12 mouse cellular contexts compared by ENCODE assay signal in the genomic region with DNA sequence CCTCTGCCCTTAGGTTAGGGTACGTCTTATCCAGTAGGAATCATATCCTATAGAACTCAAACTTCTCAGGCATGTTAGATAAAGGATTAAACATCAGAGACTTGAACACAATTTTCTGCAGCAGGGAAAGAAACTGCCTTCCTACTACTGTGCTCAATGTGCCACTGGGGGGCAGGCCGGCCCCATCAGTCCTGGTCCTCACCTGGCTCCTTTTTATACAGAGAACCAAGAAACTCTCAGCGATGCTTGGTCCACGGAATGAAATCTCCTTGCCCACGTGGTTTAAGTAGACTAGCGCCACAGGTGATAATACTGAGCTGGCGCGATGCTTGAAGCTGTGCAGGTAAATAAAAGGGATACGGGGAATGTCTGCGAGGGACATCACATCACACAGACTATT. TPM values are rescaled to one million over a fixed set of nuclear protein-coding genes. Genes with fewer than 3 reads are reported as not detected.
DNase-seq lines count a peak whose midpoint lies in the region; ATAC-seq lines count a peak whose summit lies in the region.
"Had no signal": no experiment of that assay in that cellular context is flagged by ENCODE, and none has a peak within 500 bp of the region (broad histone marks: within the 10 kb centered on the region; RNA-seq: fewer than 3 reads in every experiment).

No protein-coding gene starts in this region.

- no peak overlapping the region for H3K4me3 ChIP-seq in kidney, embryonic 14.5 days (ENCODE audit: low read length)
- H3K4me3 ChIP-seq: limb, embryonic 13.5 days had no signal

- no peak overlapping the region for H3K9ac ChIP-seq in kidney, embryonic 14.5 days (ENCODE audit: low read depth, low read length)
- H3K9ac ChIP-seq: limb, embryonic 13.5 days had no signal

- H3K4me1 ChIP-seq in kidney, embryonic 14.5 days (ENCODE audit: control insufficient read depth, insufficient read depth, low read length): no peaks in the 10 kb centered on the region
- H3K4me1 ChIP-seq: limb, embryonic 13.5 days had no signal

- no peaks in the 10 kb centered on the region for H3K36me3 ChIP-seq in kidney, embryonic 14.5 days (ENCODE audit: control insufficient read depth, insufficient read depth, low read length)
- H3K36me3 ChIP-seq: limb, embryonic 13.5 days had no signal

- H3K9me3 ChIP-seq in kidney, embryonic 14.5 days (ENCODE audit: control insufficient read depth, low read length): no peaks in the 10 kb centered on the region
- H3K9me3 ChIP-seq: limb, embryonic 13.5 days had no signal

- no peaks in the 10 kb centered on the region for H3K27me3 ChIP-seq in kidney, embryonic 14.5 days (ENCODE audit: control insufficient read depth, insufficient read depth, low read length)
- H3K27me3 ChIP-seq: limb, embryonic 13.5 days had no signal

- no peak overlapping the region for H3K4me2 ChIP-seq in kidney, embryonic 14.5 days (replicated peaks; ENCODE audit: low read depth, low read length)
- H3K4me2 ChIP-seq: limb, embryonic 13.5 days had no signal

- WGBS in kidney, embryonic 14.5 days: 55% methylated on average over 10 of the region's 10 CpGs

- DNase-seq in kidney, postnatal 10 days: peak; percentile 21
- DNase-seq in kidney, postnatal 25 days: no peak
- peak; percentile 15 for DNase-seq in thymus, postnatal 4 days
- no peak for DNase-seq in thymus, postnatal 25 days
- peak; percentile 20 for DNase-seq in adipocyte (ENCODE audit: low spot score)
- DNase-seq in ovary, postnatal 36 days (ENCODE audit: low spot score): no peak
- DNase-seq: cerebellum, adult 8-10 months had no signal

- no peak for ATAC-seq in kidney, embryonic 14.5 days (ENCODE audit: low FRiP score, low TSS enrichment)
- ATAC-seq: activated CD4-positive, CD25-positive, alpha-beta regulatory T cell, adult 4 months had no signal

- H3K27ac ChIP-seq in kidney, embryonic 14.5 days (ENCODE audit: low read depth, low read length): no peak overlapping the region
- H3K27ac ChIP-seq: limb, embryonic 13.5 days had no signal

RNA-seq across cellular contexts. Expression of gene Foxb2, which starts 26.1 kb away (rescaled TPM):
- polyA plus RNA-seq in kidney, embryonic 14.5 days (2014; fragmentation: Nextera tagmentation; extraction: Ambion mirVana): not detected in 2 replicates
- polyA plus RNA-seq: activated CD4-positive, CD25-positive, alpha-beta regulatory T cell, adult 4 months; gonadal fat pad, adult 2 months; neural tube, embryonic 11.5 days had no signal

RNA-seq across cellular contexts. Expression of gene Prune2, which starts 56.2 kb away (rescaled TPM):
- polyA plus RNA-seq in kidney, embryonic 14.5 days (2014; fragmentation: Nextera tagmentation; extraction: Ambion mirVana): 0.94 and 2.2 TPM in 2 replicates

Comparison
In these comparisons a context has a peak if more than half of its experiments do, and no peak if none do; other contexts are left out.
1. DNase-seq: peak in kidney, postnatal 10 days (single experiment), thymus, postnatal 4 days (single experiment) and adipocyte (single experiment); none in kidney, postnatal 25 days (0 of 2), thymus, postnatal 25 days (single experiment) and ovary, postnatal 36 days (single experiment).